Mouse (Mus musculus) liver, embryonic 13.5 days (tissue): ENCODE measurements around the gene Cdk2ap2. TPM values are rescaled to one million over a fixed set of nuclear protein-coding genes. Genes with fewer than 3 reads are reported as not detected.
"Not testable (repeated sequence)": the region's sequence is repeated elsewhere in the genome, so short reads cannot be mapped to it uniquely, and the experiment has no call there.

Experiments
- ATAC-seq: fragments of 200-750 bp; cut with Nextera tagmentation; 2 replicates; pipeline ENCODE4 v1.8.0; 2017; ENCODE audit warnings: low read depth, mild to moderate bottlenecking, moderate number of reproducible peaks, moderate library complexity
- DNase-seq: peaks from one replicate; pipeline ENCODE4 v3.0.0; 2022
- H3K27ac ChIP-seq: fragments of 300-500 bp; sonication (generic); 2 replicates; pipeline ENCODE4 v1.5.1; 2015; ENCODE audit warnings: moderate library complexity, mild to moderate bottlenecking, inconsistent platforms
- H3K27me3 ChIP-seq: fragments of 300-500 bp; sonication (generic); 2 replicates; pipeline ENCODE4 v1.6.1; 2015; ENCODE audit warnings: mild to moderate bottlenecking, inconsistent platforms
- H3K36me3 ChIP-seq: fragments of 300-500 bp; sonication (generic); 2 replicates; pipeline ENCODE4 v1.6.1; 2015; ENCODE audit warnings: mild to moderate bottlenecking, inconsistent platforms
- H3K4me1 ChIP-seq: fragments of 300-500 bp; sonication (generic); replicated peaks from 2 replicates; pipeline ENCODE4 v1.6.1; 2015; ENCODE audit warnings: inconsistent platforms
- H3K4me2 ChIP-seq: fragments of 300-500 bp; sonication (generic); 2 replicates; pipeline ENCODE4 v1.6.1; 2015; ENCODE audit warnings: inconsistent platforms, mild to moderate bottlenecking, moderate library complexity
- H3K4me3 ChIP-seq: fragments of 300-500 bp; sonication (generic); replicated peaks from 2 replicates; pipeline ENCODE4 v1.5.1; 2015; ENCODE audit warnings: mild to moderate bottlenecking, inconsistent platforms
- H3K9ac ChIP-seq: fragments of 300-500 bp; sonication (generic); 2 replicates; pipeline ENCODE4 v1.6.1; 2015; ENCODE audit warnings: mild to moderate bottlenecking, inconsistent platforms
- H3K9me3 ChIP-seq: fragments of 300-500 bp; sonication (generic); replicated peaks from 2 replicates; pipeline ENCODE4 v1.6.1; 2016; ENCODE audit warnings: inconsistent platforms
- WGBS: fragments of 180-500 bp; shearing (Covaris S2); methylation state at CpG from one replicate; pipeline ENCODE4 v1.1.7; 2015; ENCODE audit not compliant: insufficient replicate concordance; 5-methylcytosine and 5-hydroxymethylcytosine counted together
- polyA plus RNA-seq: library from polyadenylated mRNA; unstranded; fragments of >200 nt; fragmentation: Nextera tagmentation; extraction: Ambion mirVana; gene quantifications from 2 replicates; pipeline ENCODE4 v1.2.1, GENCODE M21; 2015

The Cdk2ap2 gene
- polyA plus RNA-seq, 1 experiment from 2014 or later = 94.7 TPM

DNA sequence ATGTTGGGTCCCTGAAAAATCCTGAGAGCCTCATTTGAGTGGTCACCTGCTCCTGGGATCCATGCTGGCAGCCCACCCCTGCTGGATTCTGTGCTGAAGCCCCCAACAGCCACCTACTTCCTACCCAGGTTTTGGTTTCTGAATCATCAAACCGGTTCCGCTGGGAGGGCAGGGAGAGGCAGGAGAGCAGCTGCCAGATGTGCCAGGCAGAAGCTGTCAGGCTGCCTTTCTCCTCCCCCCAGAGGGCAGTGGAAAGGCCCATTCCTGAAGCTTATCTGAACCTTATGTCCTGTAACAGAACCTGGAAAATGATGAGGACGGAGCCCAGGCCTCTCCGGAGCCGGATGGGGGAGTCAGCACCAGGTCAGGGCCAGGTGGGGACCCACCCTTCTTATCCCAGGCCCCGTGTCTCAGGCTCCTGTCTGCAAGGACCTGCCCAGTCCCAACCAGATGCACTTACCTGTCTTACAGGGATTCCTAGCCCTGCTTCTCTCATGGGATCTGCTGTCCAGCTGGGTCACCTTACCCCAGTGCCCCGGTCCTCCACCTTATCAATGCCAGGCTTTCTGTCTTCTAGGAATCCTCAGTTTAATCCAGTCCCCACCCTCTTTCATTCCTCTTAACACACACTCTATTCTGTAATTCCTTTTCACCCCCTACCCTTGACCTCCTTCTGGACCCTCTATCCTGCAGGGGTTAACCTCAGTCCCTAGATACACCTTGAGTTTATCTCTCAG is 29.9 kb downstream of the Cdk2ap2 start:
- no peaks in the 10 kb centered on the region for H3K27me3 ChIP-seq
- no peaks in the 10 kb centered on the region for H3K9me3 ChIP-seq
- peaks cover 90% of the 10 kb centered on the region for H3K4me1 ChIP-seq
- WGBS = 53% methylated on average over 7 of the region's 7 CpGs
- H3K4me3 ChIP-seq = peak overlapping the region; percentile 82
- H3K9ac ChIP-seq = peak overlapping the region; percentile 92
- peak overlapping the region; percentile 75 for H3K4me2 ChIP-seq
- ATAC-seq (no peak), DNase-seq (no peak)
- H3K27ac ChIP-seq = peak overlapping the region; percentile 86
- peaks cover 37% of the 10 kb centered on the region for H3K36me3 ChIP-seq

DNA sequence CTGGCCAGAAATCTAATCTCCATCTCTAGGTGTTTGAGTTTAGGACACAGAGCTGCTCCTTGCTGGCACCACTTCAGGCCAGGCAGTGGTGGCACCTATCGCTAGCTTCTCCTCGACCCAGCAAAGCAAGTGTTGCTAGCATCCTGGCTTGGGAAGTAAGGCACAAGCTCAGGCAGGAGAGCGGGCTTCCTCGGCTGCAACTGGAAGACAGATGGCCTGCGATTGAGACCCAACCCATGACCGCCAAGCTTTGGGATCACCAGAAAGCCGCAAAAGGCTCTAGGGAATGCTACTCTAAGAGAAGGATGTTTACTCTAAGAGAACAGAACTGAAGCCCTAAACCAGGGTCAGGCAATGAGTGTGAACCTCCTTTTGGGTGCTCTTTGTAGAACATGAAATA is 32.5 kb downstream of the Cdk2ap2 start:
- H3K4me2 ChIP-seq = peak overlapping the region; percentile 68

DNA sequence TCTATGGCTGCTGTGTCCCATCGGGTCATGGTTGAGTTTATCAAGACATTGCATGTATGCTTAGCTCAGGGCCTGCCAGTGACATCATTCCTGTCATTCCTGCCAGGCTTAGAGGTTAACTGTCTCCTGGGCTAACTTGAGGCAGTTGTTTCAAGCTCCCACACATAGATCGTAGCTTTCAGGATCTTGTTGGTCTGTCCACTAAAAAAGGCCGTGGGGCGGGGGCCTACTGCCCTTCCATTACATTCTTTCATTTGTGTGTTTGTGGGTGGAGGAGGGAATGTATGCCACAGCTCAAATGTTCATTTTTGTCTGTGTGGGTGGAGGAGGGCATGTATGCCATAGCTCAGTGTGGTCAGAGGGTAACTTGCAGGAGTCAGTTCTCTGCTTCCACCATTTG is 33.1 kb downstream of the Cdk2ap2 start:
- H3K9ac ChIP-seq = peak overlapping the region; percentile 77
- H3K4me3 ChIP-seq = peak overlapping the region; percentile 68
- ATAC-seq = no peak
- WGBS = 63% methylated on average over 4 of the region's 4 CpGs
- H3K9me3 ChIP-seq = no peaks in the 10 kb centered on the region
- H3K4me1 ChIP-seq = peaks cover 72% of the 10 kb centered on the region
- no peaks in the 10 kb centered on the region for H3K27me3 ChIP-seq
- H3K36me3 ChIP-seq = peaks cover 53% of the 10 kb centered on the region
- H3K4me2 ChIP-seq = peak overlapping the region; percentile 68
- DNase-seq = no peak
- H3K27ac ChIP-seq = peak overlapping the region; percentile 91

More for the DNA sequence above, 32.5 kb downstream of the Cdk2ap2 start:
- H3K36me3 ChIP-seq = peaks cover 53% of the 10 kb centered on the region
- DNase-seq (no peak), ATAC-seq (no peak)
- no peaks in the 10 kb centered on the region for H3K27me3 ChIP-seq
- peak overlapping the region; percentile 77 for H3K9ac ChIP-seq
- peak overlapping the region; percentile 91 for H3K27ac ChIP-seq
- H3K9me3 ChIP-seq = no peaks in the 10 kb centered on the region
- H3K4me3 ChIP-seq = no peak overlapping the region
- H3K4me1 ChIP-seq = peaks cover 78% of the 10 kb centered on the region
- WGBS = 91% methylated on average over 7 of the region's 7 CpGs

DNA sequence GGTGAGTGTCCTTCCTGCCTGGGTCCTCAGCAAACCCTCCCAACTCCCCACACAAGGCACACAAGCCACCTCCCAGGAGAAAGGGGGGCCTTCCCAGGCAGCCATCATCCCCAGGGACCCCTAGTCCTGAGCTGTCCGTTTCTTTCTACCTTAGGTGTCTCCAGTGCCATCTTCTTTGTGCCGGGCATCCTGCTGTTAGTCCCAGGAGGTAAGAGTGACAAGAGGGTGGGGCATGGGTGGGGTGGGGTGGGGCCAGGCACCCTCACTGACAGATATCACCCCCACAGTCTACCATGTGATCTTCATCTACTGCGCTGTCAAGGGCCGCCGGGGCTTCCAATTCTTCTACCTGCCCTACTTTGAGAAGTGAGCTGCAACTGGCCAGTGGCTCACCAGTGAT is 34.1 kb downstream of the Cdk2ap2 start:
- Histone ChIP-seq H3K4me1 (peaks cover 74% of the 10 kb centered on the region), H3K4me2 (peak overlapping the region; percentile 68), H3K36me3 (peaks cover 53% of the 10 kb centered on the region), H3K27me3 (no peaks in the 10 kb centered on the region), H3K27ac (peak overlapping the region; percentile 91), H3K4me3 (peak overlapping the region; percentile 68), H3K9ac (peak overlapping the region; percentile 77), H3K9me3 (no peaks in the 10 kb centered on the region)
- DNase-seq = no peak
- 26% methylated on average over 5 of the region's 5 CpGs for WGBS
- ATAC-seq = peak; percentile 86

DNA sequence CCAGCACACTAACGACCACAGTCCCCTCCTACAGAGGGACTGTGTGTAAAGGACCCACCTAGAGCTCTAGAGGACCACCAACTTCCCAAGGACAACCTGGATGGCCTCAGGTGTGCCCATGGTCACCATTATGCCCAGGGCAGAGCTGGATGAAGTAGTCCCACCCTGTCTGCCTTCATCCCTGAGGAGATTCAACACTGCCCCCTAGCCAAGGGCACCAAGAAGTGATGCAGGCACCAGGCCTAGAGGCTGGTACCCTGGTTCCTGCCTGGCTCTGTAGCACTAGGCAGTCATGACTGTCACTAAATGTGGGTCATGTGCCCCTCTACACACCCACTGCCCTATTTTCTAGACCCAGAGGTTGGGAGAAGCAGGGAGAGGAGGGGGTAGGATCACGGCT is 34.8 kb downstream of the Cdk2ap2 start:
- Histone ChIP-seq H3K9ac (peak overlapping the region; percentile 77), H3K9me3 (no peaks in the 10 kb centered on the region), H3K4me1 (peaks cover 71% of the 10 kb centered on the region), H3K27me3 (no peaks in the 10 kb centered on the region), H3K4me2 (peak overlapping the region; percentile 68), H3K4me3 (no peak overlapping the region), H3K27ac (peak overlapping the region; percentile 91), H3K36me3 (peaks cover 53% of the 10 kb centered on the region)
- no peak for DNase-seq
- peak; percentile 49 for ATAC-seq
- 81% methylated on average over 2 of the region's 2 CpGs for WGBS

DNA sequence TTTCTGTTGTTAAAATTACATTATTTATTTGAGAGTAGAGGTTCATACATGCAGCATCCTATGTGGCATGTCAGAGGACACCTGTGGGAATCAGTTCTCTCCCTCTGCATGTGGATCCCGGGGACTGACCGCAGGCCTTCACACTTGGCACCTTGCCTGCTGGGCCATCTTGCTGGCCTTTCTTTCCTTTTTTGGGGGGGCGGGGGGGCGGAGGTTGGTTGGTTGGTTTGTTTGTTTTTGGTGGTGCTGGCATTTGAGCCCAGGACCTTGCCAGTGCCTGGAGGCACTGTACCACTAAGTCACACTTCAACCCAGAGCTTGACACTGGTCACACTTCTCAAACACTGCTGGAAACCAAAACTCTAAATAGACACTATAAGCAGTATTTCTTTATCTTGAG is 37.4 kb downstream of the Cdk2ap2 start:
- Histone ChIP-seq H3K4me3 (no peak overlapping the region), H3K4me2 (no peak overlapping the region), H3K27me3 (peaks cover 7% of the 10 kb centered on the region; the same call in 1 of the 2 replicates), H3K36me3 (peaks cover 32% of the 10 kb centered on the region), H3K27ac (0 out of 2 replicates have a peak overlapping the region, but pooled peaks have one; percentile 67), H3K9ac (no peak overlapping the region), H3K9me3 (no peaks in the 10 kb centered on the region), H3K4me1 (peaks cover 58% of the 10 kb centered on the region)
- DNase-seq (no peak), ATAC-seq (no peak)
- WGBS = 92% methylated on average over 4 of the region's 4 CpGs

DNA sequence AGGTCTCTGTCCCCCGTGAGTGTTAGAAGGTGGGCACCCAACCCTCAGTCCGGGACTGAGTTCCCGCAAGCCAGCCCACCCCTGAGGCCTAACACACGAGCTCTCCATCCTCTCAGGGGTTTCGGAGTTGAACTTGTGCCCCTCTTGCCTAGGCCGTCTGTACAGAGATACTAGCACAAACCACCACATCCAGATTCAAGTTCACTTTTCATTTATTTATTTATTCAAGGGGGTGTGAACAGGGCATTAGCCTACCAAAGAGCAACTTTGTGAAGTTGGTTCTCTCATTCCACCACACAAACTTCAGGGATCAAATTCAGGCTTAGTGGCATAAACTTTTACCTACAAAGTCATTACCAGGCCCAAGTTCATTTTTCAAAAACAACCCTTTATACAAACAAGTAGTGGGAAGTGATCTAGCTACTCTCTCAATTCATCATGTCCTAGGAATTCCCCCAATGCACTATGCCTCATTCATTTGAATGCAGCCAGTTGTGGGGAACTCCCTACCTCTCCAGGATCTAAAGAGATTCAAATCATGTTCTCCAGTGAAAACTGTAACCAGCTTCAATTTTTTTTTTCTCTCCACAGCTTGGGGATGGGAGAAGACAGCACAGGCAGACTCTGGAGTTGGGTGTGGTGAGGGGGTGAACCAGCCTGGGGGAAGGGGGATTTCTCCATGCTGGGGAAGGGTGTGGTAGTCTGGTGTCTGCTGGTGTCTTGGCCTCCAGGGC is 38.4 kb downstream of the Cdk2ap2 start:
- Histone ChIP-seq H3K27ac (peak overlapping the region; percentile 67), H3K27me3 (peaks cover 11% of the 10 kb centered on the region; the same call in 1 of the 2 replicates), H3K4me2 (peak overlapping the region; percentile 43), H3K36me3 (peaks cover 26% of the 10 kb centered on the region), H3K4me1 (peaks cover 49% of the 10 kb centered on the region)
- H3K9me3 ChIP-seq, DNase-seq, H3K4me3 ChIP-seq, H3K9ac ChIP-seq, ATAC-seq: not testable (repeated sequence)
- WGBS = 79% methylated on average over 6 of the region's 6 CpGs

DNA sequence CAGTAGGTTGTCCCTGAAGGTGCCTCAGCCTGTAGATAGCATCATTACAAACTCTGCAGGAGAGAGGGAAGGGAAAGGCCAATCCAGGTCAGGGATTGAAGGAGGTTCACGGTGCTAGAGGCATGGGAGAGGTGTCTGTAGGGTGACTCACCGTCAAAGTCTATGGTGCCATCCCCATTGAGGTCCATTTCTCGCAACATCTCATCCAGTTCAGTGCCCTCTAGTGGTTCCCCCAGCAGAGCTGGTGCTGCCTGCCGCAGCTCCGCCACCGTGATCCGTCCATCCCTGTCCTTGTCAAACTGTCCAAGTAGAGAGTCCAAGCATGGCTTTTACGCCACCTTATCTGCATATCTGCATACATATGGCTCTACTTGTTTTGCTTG is 39.0 kb downstream of the Cdk2ap2 start:
- 18% methylated on average over 8 of the region's 8 CpGs for WGBS
- peak; percentile 57 for ATAC-seq
- peaks cover 26% of the 10 kb centered on the region for H3K36me3 ChIP-seq

DNA sequence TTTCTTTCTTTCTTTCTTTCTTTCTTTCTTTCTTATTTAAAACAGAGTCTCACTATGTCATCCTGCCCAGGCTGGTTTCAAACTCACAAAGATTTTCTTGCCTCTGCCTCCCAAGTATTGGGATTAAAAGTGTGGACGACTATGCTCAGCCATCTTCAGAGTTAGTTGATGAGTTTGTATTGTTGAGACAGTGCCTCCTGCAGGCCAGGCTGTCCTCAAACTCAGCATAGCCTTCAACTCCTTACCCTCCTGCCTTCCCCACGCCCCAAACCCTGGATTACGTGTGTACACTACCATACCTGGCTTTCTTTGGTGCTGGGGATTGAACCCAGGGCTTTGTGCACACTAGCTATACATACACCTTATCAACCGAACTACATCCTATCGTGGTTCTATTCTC is 39.5 kb downstream of the Cdk2ap2 start:
- ATAC-seq (peak; percentile 50), DNase-seq (no peak)
- H3K36me3 ChIP-seq = peaks cover 20% of the 10 kb centered on the region
- 0 out of 2 replicates have a peak overlapping the region, but pooled peaks have one; percentile 23 for H3K9ac ChIP-seq
- no peaks in the 10 kb centered on the region for H3K9me3 ChIP-seq
- peaks cover 11% of the 10 kb centered on the region; the same call in 1 of the 2 replicates for H3K27me3 ChIP-seq
- peak overlapping the region; percentile 43; the same call in 1 of the 2 replicates for H3K4me2 ChIP-seq
- WGBS = 73% methylated on average over 5 of the region's 5 CpGs
- H3K27ac ChIP-seq = no peak overlapping the region
- peaks cover 38% of the 10 kb centered on the region for H3K4me1 ChIP-seq
- H3K4me3 ChIP-seq = no peak overlapping the region

More for the DNA sequence above, 39.0 kb downstream of the Cdk2ap2 start:
- DNase-seq, H3K9me3 ChIP-seq, H3K9ac ChIP-seq: not testable (repeated sequence)
- Histone ChIP-seq H3K4me2 (peak overlapping the region; percentile 43), H3K4me1 (peaks cover 43% of the 10 kb centered on the region), H3K27me3 (peaks cover 11% of the 10 kb centered on the region; the same call in 1 of the 2 replicates), H3K27ac (peak overlapping the region; percentile 34; the same call in 1 of the 2 replicates), H3K4me3 (peak overlapping the region; percentile 33; the same call in 1 of the 2 replicates)

DNA sequence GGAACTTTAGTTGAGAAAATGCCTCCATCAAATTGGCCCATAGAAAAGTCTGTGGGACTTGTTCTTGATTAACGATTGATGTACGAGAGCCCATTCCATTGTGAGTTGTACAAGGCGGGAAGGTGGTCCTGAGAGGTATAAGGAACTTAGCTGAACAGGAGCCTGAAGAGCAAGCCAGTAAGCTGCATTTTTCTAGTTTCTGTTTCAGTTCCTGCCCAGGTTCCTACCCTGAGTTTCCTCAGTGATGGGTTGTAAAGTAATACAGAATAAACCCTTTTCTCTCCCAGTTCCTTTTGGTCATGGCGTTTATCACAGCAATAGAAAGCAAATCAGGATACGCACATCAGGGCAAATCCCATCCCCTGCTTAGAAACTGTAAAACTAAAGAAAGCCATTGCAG is 40.9 kb downstream of the Cdk2ap2 start:
- Histone ChIP-seq H3K27ac (no peak overlapping the region), H3K9me3 (no peaks in the 10 kb centered on the region), H3K4me2 (no peak overlapping the region), H3K4me3 (no peak overlapping the region), H3K36me3 (peaks cover 6% of the 10 kb centered on the region), H3K27me3 (peaks cover 11% of the 10 kb centered on the region; the same call in 1 of the 2 replicates), H3K9ac (no peak overlapping the region), H3K4me1 (peaks cover 25% of the 10 kb centered on the region)
- DNase-seq = no peak
- WGBS = 65% methylated on average over 5 of the region's 5 CpGs
- no peak for ATAC-seq

DNA sequence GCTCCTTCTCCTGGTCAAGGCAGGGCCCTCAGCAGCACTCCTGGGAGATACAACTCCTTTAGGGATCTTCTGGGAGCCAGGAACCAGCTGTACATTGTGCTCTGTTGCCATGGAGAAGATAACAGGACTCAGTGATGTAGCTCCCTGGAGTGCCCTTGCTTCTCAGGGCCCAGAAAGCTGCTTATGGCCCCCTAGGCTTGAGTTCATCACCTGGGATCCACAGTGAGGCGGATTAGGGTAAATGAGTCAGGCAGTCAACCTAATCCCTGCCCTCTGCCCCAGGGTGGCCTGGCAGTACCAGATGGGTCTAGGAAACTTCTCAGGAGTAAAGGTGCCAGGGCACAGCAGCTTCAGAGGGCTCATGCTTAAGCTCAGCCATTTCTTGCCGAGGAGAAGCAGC is 42.5 kb downstream of the Cdk2ap2 start, which contains the start of gene Gpr152:
Gene Gpr152, plus strand, starts transcription at position 342 of the 400 bp plus-strand sequence.
- Histone ChIP-seq H3K4me3 (no peak within 1 kb of the TSS), H3K4me2 (no peak within 1 kb of the TSS), H3K9ac (0 out of 2 replicates have a peak within 1 kb of the TSS, but pooled peaks have one; percentile 26), H3K36me3 (no peaks in the 10 kb centered on the region), H3K27ac (no peak within 1 kb of the TSS), H3K9me3 (no peaks in the 10 kb centered on the region), H3K27me3 (peaks cover 11% of the 10 kb centered on the region; the same call in 1 of the 2 replicates), H3K4me1 (peaks cover 20% of the 10 kb centered on the region)
- ATAC-seq (no peak), DNase-seq (no peak)
- 67% methylated on average over 2 of the region's 2 CpGs for WGBS
